Mouse (Mus musculus) spleen, adult 2 months (tissue): ENCODE measurements at regions not wholly inside any gene's neighbourhood (a gene's known extent, or its start where the extent isn't known, plus 50 kb on each side); places are given as distances from the start of the nearest gene placed in this dataset.

Source experiments
- CTCF ChIP-seq: fragments of 200-500 bp; IDR thresholded peaks from 2 replicates; pipeline ENCODE4 v1.5.1; 2011; ENCODE audit warnings: mild to moderate bottlenecking, inconsistent platforms; ENCODE audit not compliant: insufficient read depth, insufficient read length, insufficient replicate concordance; ENCODE audit errors: extremely low read depth
- POLR2A ChIP-seq: fragments of 200-500 bp; IDR thresholded peaks from 2 replicates; pipeline ENCODE4 v1.6.1; 2011; ENCODE audit warnings: low read depth, low read length, inconsistent platforms

- TF ChIP-seq POLR2A = no peak
- no peak for TF ChIP-seq CTCF
These were observed 374.8 kb downstream of the Mllt3 start for GRCm38 (mm10) chr4:87658316-87658715.
